Mouse (Mus musculus): ENCODE measurements around the gene Map3k4. TPM values are rescaled to one million over a fixed set of nuclear protein-coding genes. Genes with fewer than 3 reads are reported as not detected.
"Not testable (repeated sequence)": the region's sequence is repeated elsewhere in the genome, so short reads cannot be mapped to it uniquely, and the experiment has no call there.

Gene Map3k4
- polyA plus RNA-seq, 1 experiment from 2014 or later, result 58.7 TPM

- DNase-seq (ENCODE audit: low spot score) (no peak), ATAC-seq (replicated peaks; ENCODE audit: low FRiP score, low read depth) (no peak)
- WGBS, result 83% methylated on average over 7 of the region's 7 CpGs
- no peak overlapping the region for H3K4me2 ChIP-seq (ENCODE audit: low read length)
- TF ChIP-seq CTCF (IDR thresholded peaks at IDR 0.05; ENCODE audit: low read depth), result no peak
- 0 out of 2 replicates have a peak, but pooled peaks cover 18% of the 10 kb centered on the region for H3K4me1 ChIP-seq (replicated peaks; ENCODE audit: insufficient read depth, low read length)
- no peak overlapping the region for H3K4me3 ChIP-seq (replicated peaks; ENCODE audit: low read depth, low read length)
- H3K9me3 ChIP-seq (replicated peaks; ENCODE audit: low read length), result no peaks in the 10 kb centered on the region
- no peaks in the 10 kb centered on the region for H3K27me3 ChIP-seq (ENCODE audit: insufficient read depth, low read length)
- H3K36me3 ChIP-seq (ENCODE audit: insufficient read depth, low read length), result no peaks in the 10 kb centered on the region
- no peak overlapping the region for H3K27ac ChIP-seq
- no peak overlapping the region for H3K9ac ChIP-seq (ENCODE audit: low read depth, low read length)
These were observed 19.2 kb downstream of the Map3k4 start for GRCm38 (mm10) chr17:12299371-12299770.

DNA sequence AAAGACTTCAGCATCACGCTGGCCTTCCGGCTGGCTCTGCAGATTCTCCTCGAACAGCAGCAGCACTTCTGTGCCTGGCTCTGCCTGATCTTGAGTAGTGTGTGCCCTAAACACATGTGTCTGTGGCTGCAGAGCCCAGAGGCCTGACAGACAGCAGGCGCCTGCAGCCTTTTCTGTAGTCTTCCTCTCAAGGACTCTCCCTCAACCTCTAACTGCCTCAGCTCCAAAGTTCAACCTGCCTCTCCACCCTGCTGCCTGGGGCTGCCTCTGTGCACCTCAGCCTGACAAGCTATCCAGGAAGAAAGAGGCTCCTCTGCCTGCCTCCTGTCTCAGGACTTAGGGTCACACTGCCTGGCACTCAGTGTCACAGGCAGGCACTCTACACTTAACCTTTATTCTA, 20.6 kb downstream of the Map3k4 start:
- WGBS, result 88% methylated on average over 4 of the region's 4 CpGs
- Histone ChIP-seq H3K4me3 (replicated peaks; ENCODE audit: low read depth, low read length) (no peak overlapping the region), H3K9me3 (replicated peaks; ENCODE audit: low read length) (no peaks in the 10 kb centered on the region), H3K9ac (ENCODE audit: low read depth, low read length) (no peak overlapping the region), H3K27me3 (ENCODE audit: insufficient read depth, low read length) (no peaks in the 10 kb centered on the region), H3K4me2 (ENCODE audit: low read length) (no peak overlapping the region), H3K27ac (peak overlapping the region; percentile 21; the same call in 1 of the 2 replicates), H3K36me3 (ENCODE audit: insufficient read depth, low read length) (no peaks in the 10 kb centered on the region), H3K4me1 (replicated peaks; ENCODE audit: insufficient read depth, low read length) (0 out of 2 replicates have a peak, but pooled peaks cover 18% of the 10 kb centered on the region)
- no peak for TF ChIP-seq CTCF (IDR thresholded peaks at IDR 0.05; ENCODE audit: low read depth)
- no peak for ATAC-seq (replicated peaks; ENCODE audit: low FRiP score, low read depth)
- no peak for DNase-seq (ENCODE audit: low spot score)

- H3K4me2 ChIP-seq (ENCODE audit: low read length), result no peak overlapping the region
- ATAC-seq (replicated peaks; ENCODE audit: low FRiP score, low read depth) (no peak), DNase-seq (ENCODE audit: low spot score) (no peak)
- no peak for TF ChIP-seq CTCF (IDR thresholded peaks at IDR 0.05; ENCODE audit: low read depth)
- WGBS, result 55% methylated on average over 7 of the region's 7 CpGs
- H3K4me3 ChIP-seq (replicated peaks; ENCODE audit: low read depth, low read length), result no peak overlapping the region
- no peaks in the 10 kb centered on the region for H3K36me3 ChIP-seq (ENCODE audit: insufficient read depth, low read length)
- 0 out of 2 replicates have a peak overlapping the region, but pooled peaks have one; percentile 21 for H3K27ac ChIP-seq
- no peaks in the 10 kb centered on the region for H3K27me3 ChIP-seq (ENCODE audit: insufficient read depth, low read length)
- H3K4me1 ChIP-seq (replicated peaks; ENCODE audit: insufficient read depth, low read length), result 0 out of 2 replicates have a peak, but pooled peaks cover 18% of the 10 kb centered on the region
- H3K9ac ChIP-seq (ENCODE audit: low read depth, low read length), result no peak overlapping the region
- no peaks in the 10 kb centered on the region for H3K9me3 ChIP-seq (replicated peaks; ENCODE audit: low read length)
These were observed 21.3 kb downstream of the Map3k4 start for GRCm38 (mm10) chr17:12297292-12297691.

GRCm38 (mm10) chr17:12295926-12296325, 22.7 kb downstream of the Map3k4 start:
- WGBS, result 96% methylated on average over 5 of the region's 5 CpGs
- DNase-seq (ENCODE audit: low spot score); ATAC-seq (replicated peaks; ENCODE audit: low FRiP score, low read depth); H3K27me3 ChIP-seq (ENCODE audit: insufficient read depth, low read length); H3K36me3 ChIP-seq (ENCODE audit: insufficient read depth, low read length); H3K9ac ChIP-seq (ENCODE audit: low read depth, low read length); H3K4me3 ChIP-seq (replicated peaks; ENCODE audit: low read depth, low read length); H3K27ac ChIP-seq; H3K9me3 ChIP-seq (replicated peaks; ENCODE audit: low read length); H3K4me2 ChIP-seq (ENCODE audit: low read length): not testable (repeated sequence)
- H3K4me1 ChIP-seq (replicated peaks; ENCODE audit: insufficient read depth, low read length), result 0 out of 2 replicates have a peak, but pooled peaks cover 18% of the 10 kb centered on the region

GRCm38 (mm10) chr17:12294424-12294823, 24.2 kb downstream of the Map3k4 start:
- Histone ChIP-seq H3K4me3 (replicated peaks; ENCODE audit: low read depth, low read length) (no peak overlapping the region), H3K27me3 (ENCODE audit: insufficient read depth, low read length) (no peaks in the 10 kb centered on the region), H3K9me3 (replicated peaks; ENCODE audit: low read length) (no peaks in the 10 kb centered on the region), H3K9ac (ENCODE audit: low read depth, low read length) (no peak overlapping the region), H3K4me1 (replicated peaks; ENCODE audit: insufficient read depth, low read length) (0 out of 2 replicates have a peak, but pooled peaks cover 15% of the 10 kb centered on the region), H3K27ac (no peak overlapping the region), H3K36me3 (ENCODE audit: insufficient read depth, low read length) (no peaks in the 10 kb centered on the region), H3K4me2 (ENCODE audit: low read length) (no peak overlapping the region)
- no peak for TF ChIP-seq CTCF (IDR thresholded peaks at IDR 0.05; ENCODE audit: low read depth)
- no peak for ATAC-seq (replicated peaks; ENCODE audit: low FRiP score, low read depth)
- 63% methylated on average over 7 of the region's 7 CpGs for WGBS
- no peak for DNase-seq (ENCODE audit: low spot score)

DNA sequence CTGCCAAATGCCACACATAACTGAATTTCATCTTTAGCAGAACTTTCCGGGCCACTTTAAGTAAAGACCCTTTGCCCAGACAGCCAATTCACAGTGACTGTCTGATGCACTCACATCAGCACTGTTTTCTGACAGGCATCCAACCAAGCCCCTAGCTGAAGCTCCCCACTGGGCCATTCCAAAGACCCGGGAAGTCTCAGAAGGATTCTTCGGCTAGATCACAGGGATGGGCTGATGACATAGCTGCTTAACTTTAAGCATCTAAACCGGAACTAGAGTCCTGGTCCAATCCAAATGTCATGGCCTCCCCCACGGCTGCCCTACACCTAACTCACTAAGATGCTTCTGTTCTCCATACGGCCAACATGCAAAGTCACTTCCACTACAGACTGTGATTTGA, 25.0 kb downstream of the Map3k4 start:
- H3K4me2 ChIP-seq (ENCODE audit: low read length), result no peak overlapping the region
- no peak overlapping the region for H3K4me3 ChIP-seq (replicated peaks; ENCODE audit: low read depth, low read length)
- ATAC-seq (replicated peaks; ENCODE audit: low FRiP score, low read depth), result no peak
- no peaks in the 10 kb centered on the region for H3K27me3 ChIP-seq (ENCODE audit: insufficient read depth, low read length)
- H3K36me3 ChIP-seq (ENCODE audit: insufficient read depth, low read length), result no peaks in the 10 kb centered on the region
- no peak overlapping the region for H3K9ac ChIP-seq (ENCODE audit: low read depth, low read length)
- H3K9me3 ChIP-seq (replicated peaks; ENCODE audit: low read length), result no peaks in the 10 kb centered on the region
- no peak for DNase-seq (ENCODE audit: low spot score)
- H3K27ac ChIP-seq, result no peak overlapping the region
- WGBS, result 68% methylated on average over 6 of the region's 6 CpGs
- no peak for TF ChIP-seq CTCF (IDR thresholded peaks at IDR 0.05; ENCODE audit: low read depth)
- H3K4me1 ChIP-seq (replicated peaks; ENCODE audit: insufficient read depth, low read length), result 0 out of 2 replicates have a peak, but pooled peaks cover 15% of the 10 kb centered on the region

DNA sequence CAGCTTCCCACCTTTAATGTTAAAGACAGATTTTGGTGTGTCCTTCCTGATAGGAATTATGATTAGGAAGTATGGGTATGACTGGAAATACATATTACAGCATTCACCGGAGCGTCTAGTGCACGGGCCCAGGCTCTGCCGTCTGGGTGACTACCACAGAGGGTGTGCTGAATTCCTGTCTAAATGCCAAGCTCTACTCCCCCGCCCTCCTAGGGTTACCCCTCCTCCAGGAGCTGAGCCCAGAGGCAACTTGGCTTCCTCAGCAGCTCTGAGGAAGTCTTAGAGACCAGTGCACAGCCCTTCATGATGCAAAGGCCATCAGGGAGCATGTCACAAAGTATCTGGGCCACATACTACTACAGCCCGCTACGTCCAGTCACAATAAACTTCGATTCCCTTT, 25.7 kb downstream of the Map3k4 start:
- Histone ChIP-seq H3K9me3 (replicated peaks; ENCODE audit: low read length) (no peaks in the 10 kb centered on the region), H3K9ac (ENCODE audit: low read depth, low read length) (no peak overlapping the region; the same call in 1 of the 2 replicates), H3K4me3 (replicated peaks; ENCODE audit: low read depth, low read length) (no peak overlapping the region), H3K4me1 (replicated peaks; ENCODE audit: insufficient read depth, low read length) (0 out of 2 replicates have a peak, but pooled peaks cover 12% of the 10 kb centered on the region), H3K4me2 (ENCODE audit: low read length) (no peak overlapping the region), H3K27me3 (ENCODE audit: insufficient read depth, low read length) (no peaks in the 10 kb centered on the region), H3K27ac (no peak overlapping the region), H3K36me3 (ENCODE audit: insufficient read depth, low read length) (0 out of 2 replicates have a peak, but pooled peaks cover 2% of the 10 kb centered on the region)
- no peak for TF ChIP-seq CTCF (IDR thresholded peaks at IDR 0.05; ENCODE audit: low read depth)
- DNase-seq (ENCODE audit: low spot score), result peak; percentile 32
- WGBS, result 69% methylated on average over 8 of the region's 8 CpGs
- ATAC-seq (replicated peaks; ENCODE audit: low FRiP score, low read depth), result no peak
